In the genomic region with DNA sequence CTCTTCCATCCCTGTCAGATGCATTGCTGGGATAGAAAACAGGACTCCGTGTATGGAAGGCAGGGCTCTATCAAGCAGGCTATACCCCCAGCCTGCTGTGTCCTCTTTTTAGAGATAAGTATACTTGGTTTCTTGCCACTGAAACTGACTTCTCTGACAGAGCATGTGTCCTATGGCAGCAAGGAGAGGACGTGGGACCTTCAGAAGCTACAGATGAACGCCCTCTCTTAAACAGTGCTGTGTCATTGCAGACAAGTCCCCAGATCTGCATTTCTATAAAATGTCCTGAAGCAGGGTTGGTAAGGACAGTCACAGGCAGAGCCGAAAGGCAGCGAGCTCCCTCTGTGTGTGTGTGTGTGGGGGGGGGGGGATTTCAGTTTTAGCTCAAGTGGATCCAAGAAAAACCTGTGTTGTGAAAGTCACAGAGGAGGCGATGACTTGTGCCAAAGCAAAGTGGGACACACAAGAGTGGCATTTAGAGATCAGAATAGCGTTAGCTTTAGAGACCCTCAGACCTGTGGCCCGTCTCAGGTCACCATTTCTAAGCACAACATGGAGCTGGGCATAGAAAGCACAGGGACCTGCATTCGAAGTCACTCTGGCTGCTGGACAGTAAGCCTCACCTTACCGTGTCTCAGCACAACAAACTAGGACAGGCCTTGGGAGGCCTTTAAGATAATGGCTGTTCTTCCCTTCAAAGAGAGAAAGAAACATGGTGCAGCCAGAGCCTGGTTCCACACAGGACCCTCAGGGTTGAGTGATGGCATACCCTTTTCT, we compare ENCODE assay signal across 10 mouse cellular contexts. TPM values are rescaled to one million over a fixed set of nuclear protein-coding genes. Genes with fewer than 3 reads are reported as not detected.
DNase-seq lines count a peak whose midpoint lies in the region; ATAC-seq and TF ChIP-seq lines count a peak whose summit lies in the region.
"Had no signal": no experiment of that assay in that cellular context is flagged by ENCODE, and none has a peak within 500 bp of the region (broad histone marks: within the 10 kb centered on the region; RNA-seq: fewer than 3 reads in every experiment).

No protein-coding gene starts in this region.

- no peak overlapping the region for H3K4me3 ChIP-seq in gastrocnemius, adult 2 months
- H3K4me3 ChIP-seq in testis, adult 2 months (ENCODE audit: control insufficient read depth, low read depth, low read length) = no peak overlapping the region
- H3K4me3 ChIP-seq in heart, embryonic 13.5 days = no peak overlapping the region
- H3K4me3 ChIP-seq in limb, embryonic 10.5 days = no peak overlapping the region
- no peak overlapping the region for H3K4me3 ChIP-seq in midbrain, postnatal 0 days (ENCODE audit: low read depth, low read length)
- H3K4me3 ChIP-seq: forebrain, embryonic 15.5 days had no signal

- no peaks in the 10 kb centered on the region for H3K27me3 ChIP-seq in testis, adult 2 months (ENCODE audit: control insufficient read depth, insufficient read depth, low read length)
- no peaks in the 10 kb centered on the region for H3K27me3 ChIP-seq in heart, embryonic 13.5 days (replicated peaks)
- no peaks in the 10 kb centered on the region for H3K27me3 ChIP-seq in limb, embryonic 10.5 days (ENCODE audit: low read depth, poor library complexity, severe bottlenecking)
- no peaks in the 10 kb centered on the region for H3K27me3 ChIP-seq in midbrain, postnatal 0 days (ENCODE audit: insufficient read depth, low read length)
- H3K27me3 ChIP-seq: forebrain, embryonic 15.5 days had no signal

- TF ChIP-seq CTCF in gastrocnemius, adult 2 months (IDR thresholded peaks at IDR 0.05) = no peak
- TF ChIP-seq CTCF in testis, adult 2 months (IDR thresholded peaks at IDR 0.05; ENCODE audit: control insufficient read depth, insufficient read depth, insufficient replicate concordance, low read depth, low read length) = no peak
- no peak for TF ChIP-seq CTCF in midbrain, postnatal 0 days (IDR thresholded peaks at IDR 0.05)

- WGBS in heart, embryonic 13.5 days = 43% methylated on average over 10 of the region's 10 CpGs
- WGBS in limb, embryonic 10.5 days = 91% methylated on average over 10 of the region's 10 CpGs
- 83% methylated on average over 10 of the region's 10 CpGs for WGBS in midbrain, postnatal 0 days

- no peak for DNase-seq in gastrocnemius, adult 2 months
- DNase-seq in gastrocnemius, postnatal 4 days (ENCODE audit: low spot score in 2 of 2) = no peak
- no peak for DNase-seq in testis, postnatal 14 days (ENCODE audit: low spot score)
- no peak for DNase-seq in limb, embryonic 10.5 days (ENCODE audit: low spot score)
- DNase-seq in thymus, postnatal 36 days = no peak
- DNase-seq in midbrain, postnatal 0 days (ENCODE audit: low spot score) = no peak

- H3K27ac ChIP-seq in gastrocnemius, adult 2 months = peak overlapping the region; percentile 63; the same call in 1 of the 2 replicates
- H3K27ac ChIP-seq in testis, adult 2 months (ENCODE audit: control insufficient read depth, insufficient read depth, low read depth, low read length) = peak overlapping the region; percentile 60; the same call in 1 of the 2 replicates
- H3K27ac ChIP-seq in heart, embryonic 13.5 days (replicated peaks) = peak overlapping the region; percentile 80
- H3K27ac ChIP-seq in limb, embryonic 10.5 days = no peak overlapping the region
- no peak overlapping the region for H3K27ac ChIP-seq in midbrain, postnatal 0 days (ENCODE audit: low read depth, low read length)
- H3K27ac ChIP-seq: forebrain, embryonic 15.5 days had no signal

- H3K9me3 ChIP-seq in heart, embryonic 13.5 days = no peaks in the 10 kb centered on the region
- no peaks in the 10 kb centered on the region for H3K9me3 ChIP-seq in limb, embryonic 10.5 days (replicated peaks)
- H3K9me3 ChIP-seq in midbrain, postnatal 0 days (ENCODE audit: low read length) = no peaks in the 10 kb centered on the region
- H3K9me3 ChIP-seq: forebrain, embryonic 15.5 days had no signal

- peaks cover 6% of the 10 kb centered on the region for H3K4me1 ChIP-seq in testis, adult 2 months (ENCODE audit: control insufficient read depth, insufficient read depth, low read length)
- peaks cover 26% of the 10 kb centered on the region for H3K4me1 ChIP-seq in heart, embryonic 13.5 days
- H3K4me1 ChIP-seq in limb, embryonic 10.5 days = no peaks in the 10 kb centered on the region
- no peaks in the 10 kb centered on the region for H3K4me1 ChIP-seq in midbrain, postnatal 0 days (ENCODE audit: insufficient read depth, low read length)

- no peak for ATAC-seq in heart, embryonic 13.5 days (ENCODE audit: extremely low read depth, insufficient number of reproducible peaks, low FRiP score, low TSS enrichment)
- no peak for ATAC-seq in midbrain, postnatal 0 days (ENCODE audit: low FRiP score)
- ATAC-seq: CD4-positive, CD25-positive, alpha-beta regulatory T cell, adult 4 months had no signal

- H3K36me3 ChIP-seq in testis, adult 2 months (ENCODE audit: control insufficient read depth, insufficient read depth, low read length) = no peaks in the 10 kb centered on the region
- H3K36me3 ChIP-seq in heart, embryonic 13.5 days = no peaks in the 10 kb centered on the region
- H3K36me3 ChIP-seq in limb, embryonic 10.5 days = no peaks in the 10 kb centered on the region
- no peaks in the 10 kb centered on the region for H3K36me3 ChIP-seq in midbrain, postnatal 0 days (ENCODE audit: insufficient read depth, low read length)
- H3K36me3 ChIP-seq: forebrain, embryonic 15.5 days had no signal

- H3K4me2 ChIP-seq in heart, embryonic 13.5 days = no peak overlapping the region
- H3K4me2 ChIP-seq in midbrain, postnatal 0 days (ENCODE audit: low read depth, low read length, poor library complexity, severe bottlenecking) = no peak overlapping the region
- H3K4me2 ChIP-seq: forebrain, embryonic 15.5 days had no signal

- intact Hi-C loops in gastrocnemius, adult 2 months (cut with DNase I) = loop anchor here (10.0 kb wide), 1 partner anchor 113 kb away; the partner anchor contains the start of gene Kdm7a

- no peak overlapping the region for H3K9ac ChIP-seq in heart, embryonic 13.5 days
- H3K9ac ChIP-seq in midbrain, postnatal 0 days (replicated peaks; ENCODE audit: low read length, poor library complexity, severe bottlenecking) = no peak overlapping the region
- H3K9ac ChIP-seq: forebrain, embryonic 15.5 days had no signal

- no peak for TF ChIP-seq POLR2A in testis, adult 2 months (IDR thresholded peaks at IDR 0.05; ENCODE audit: control insufficient read depth, low read depth, low read length)

RNA-seq across cellular contexts. Expression of gene Slc37a3, which starts 59.4 kb away (rescaled TPM):
- 10 to 100 TPM; 14.2 to 15.9 TPM for total RNA-seq in gastrocnemius, adult 2 months (2021)
- 10 to 100 TPM; 36.9 to 39.4 TPM for total RNA-seq in gastrocnemius, postnatal 4 days (2021)
- 6.4 and 7.0 TPM in 2 replicates for polyA plus RNA-seq in testis, adult 2 months (2012; rRNA removed)
- 33.0 and 34.4 TPM in 2 replicates for polyA plus RNA-seq in heart, embryonic 13.5 days (2015; fragmentation: Nextera tagmentation; extraction: Ambion mirVana)
- polyA plus RNA-seq in limb, embryonic 10.5 days (2016; fragmentation: Nextera tagmentation; extraction: Ambion mirVana) = 43.1 and 48.9 TPM in 2 replicates
- 38.1 and 46.8 TPM in 2 replicates for total RNA-seq in midbrain, postnatal 0 days (2014; rRNA removed)
- 54.6 and 55.4 TPM in 2 replicates for polyA plus RNA-seq in midbrain, postnatal 0 days (2015; fragmentation: Nextera tagmentation; extraction: Ambion mirVana)

Comparison
In these comparisons a context has a peak if more than half of its experiments do, and no peak if none do; other contexts are left out.
1. H3K27ac ChIP-seq: peak in gastrocnemius, adult 2 months (single experiment), testis, adult 2 months (single experiment) and heart, embryonic 13.5 days (single experiment); none in limb, embryonic 10.5 days (single experiment) and midbrain, postnatal 0 days (single experiment).